Mouse (Mus musculus): Measurements from ENCODE around the gene Kdsr.

GRCm38 (mm10) chr1:106679800-106680515 is 79.6 kb downstream of the Kdsr start:
- no peak for TF ChIP-seq CHD2 (IDR thresholded peaks at IDR 0.05; ENCODE audit: low read length)
- no peak for TF ChIP-seq CTCF (IDR thresholded peaks at IDR 0.05 in 2 of 3, conservative IDR thresholded peaks at IDR 0.05 in 1 of 3; ENCODE audit: control insufficient read depth in 1 of 3, insufficient read depth in 1 of 3, low read depth in 2 of 3, low read length in 3 of 3, poor library complexity in 1 of 3, severe bottlenecking in 1 of 3)
- TF ChIP-seq TAL1 (IDR thresholded peaks at IDR 0.05; ENCODE audit: low read length) = no peak
- TF ChIP-seq POLR2A (IDR thresholded peaks at IDR 0.05; ENCODE audit: control insufficient read depth in 1 of 2, insufficient read depth in 1 of 2, low read depth in 1 of 2, low read length in 2 of 2, poor library complexity in 1 of 2) = no peak
- TF ChIP-seq ZNF384 (IDR thresholded peaks at IDR 0.05; ENCODE audit: low read depth, low read length) = no peak
- TF ChIP-seq EP300 (IDR thresholded peaks at IDR 0.05; ENCODE audit: low read depth in 1 of 2, low read length in 2 of 2) = no peak
- TF ChIP-seq NRF1 (IDR thresholded peaks at IDR 0.05; ENCODE audit: insufficient read depth, low read depth, low read length, poor library complexity, severe bottlenecking) = no peak
- no peak for TF ChIP-seq ZC3H11A (IDR thresholded peaks at IDR 0.05; ENCODE audit: low read depth, low read length)
- TF ChIP-seq NELFE (IDR thresholded peaks at IDR 0.05; ENCODE audit: low read depth, low read length) = no peak
- TF ChIP-seq TCF12 (IDR thresholded peaks at IDR 0.05; ENCODE audit: low read depth, low read length) = no peak
- no peak for TF ChIP-seq GATA1 (IDR thresholded peaks at IDR 0.05; ENCODE audit: low read depth, low read length)
- TF ChIP-seq POLR2AphosphoS2 (IDR thresholded peaks at IDR 0.05; ENCODE audit: low read length) = no peak
- no peak for TF ChIP-seq KAT2A (conservative IDR thresholded peaks at IDR 0.05; ENCODE audit: low read depth, low read length)

Data from MEL (cell line).